ENCODE assay signal across 9 mouse cellular contexts in genomic region chr2:155817301-155818245, GRCm38 (mm10). TPM values are rescaled to one million over a fixed set of nuclear protein-coding genes. Genes with fewer than 3 reads are reported as not detected.
DNase-seq lines count a peak whose midpoint lies in the region; ATAC-seq and TF ChIP-seq lines count a peak whose summit lies in the region.
"Had no signal": no experiment of that assay in that cellular context is flagged by ENCODE, and none has a peak within 500 bp of the region (broad histone marks: within the 10 kb centered on the region; RNA-seq: fewer than 3 reads in every experiment).

No protein-coding gene starts in this region.

- H3K9ac ChIP-seq in liver, embryonic 12.5 days = peak overlapping the region; percentile 84; the same call in 1 of the 2 replicates

- H3K27ac ChIP-seq in layer of hippocampus, adult 2 months = peak overlapping the region; percentile 94
- no peak overlapping the region for H3K27ac ChIP-seq in liver, embryonic 12.5 days

- peaks cover 34% of the 10 kb centered on the region for H3K36me3 ChIP-seq in liver, embryonic 12.5 days

- H3K4me2 ChIP-seq in liver, embryonic 12.5 days = peak overlapping the region; percentile 98

- intact Hi-C loops in gastrocnemius, postnatal 36 days (cut with DNase I) = loop anchor here (10.0 kb wide), 1 partner anchor 123 kb away; the partner anchor contains the start of gene Trpc4ap

- no peak for ATAC-seq in liver, embryonic 12.5 days

- H3K9me3 ChIP-seq in liver, embryonic 12.5 days (replicated peaks) = no peaks in the 10 kb centered on the region
- H3K9me3 ChIP-seq: midbrain, embryonic 12.5 days had no signal

- WGBS in liver, embryonic 12.5 days (ENCODE audit: insufficient replicate concordance) = 70% methylated on average over 10 of the region's 10 CpGs

- TF ChIP-seq CTCF in layer of hippocampus, adult 2 months (conservative IDR thresholded peaks at IDR 0.05) = no peak

- no peaks in the 10 kb centered on the region for H3K27me3 ChIP-seq in liver, embryonic 12.5 days (replicated peaks)
- H3K27me3 ChIP-seq: midbrain, embryonic 12.5 days had no signal

- no peak for DNase-seq in layer of hippocampus, adult 2 months (ENCODE audit: low spot score in 2 of 2)
- DNase-seq in layer of hippocampus, adult 11-12 months (ENCODE audit: low spot score) = no peak
- peak; percentile 84 for DNase-seq in adrenal gland, adult 8-10 months
- DNase-seq in gastrocnemius, postnatal 36 days = peak; percentile 51 to 65
- no peak for DNase-seq in frontal cortex, postnatal 14 days (ENCODE audit: low spot score in 2 of 2)
- no peak for DNase-seq in left cerebral cortex, adult 11 months (ENCODE audit: low spot score)
- no peak for DNase-seq in retina, postnatal 1 day

- peaks cover 26% of the 10 kb centered on the region for H3K4me1 ChIP-seq in liver, embryonic 12.5 days

- peak overlapping the region; percentile 95 for H3K4me3 ChIP-seq in layer of hippocampus, adult 2 months
- H3K4me3 ChIP-seq in liver, embryonic 12.5 days = peak overlapping the region; percentile 86; the same call in 1 of the 2 replicates

RNA-seq across cellular contexts. Expression of gene BC029722, which starts 1.7 kb away (rescaled TPM):
- 10 to 100 TPM; 52.2 to 52.8 TPM for total RNA-seq in layer of hippocampus, adult 2 months (2021)
- total RNA-seq in adrenal gland, adult 8-10 months (2022) = 100 to 1,000 TPM; 285 to 331 (median 289) TPM
- 10 to 100 TPM; 22.3 to 23.2 TPM for total RNA-seq in gastrocnemius, postnatal 36 days (2021)
- polyA plus RNA-seq in liver, embryonic 12.5 days (2016; fragmentation: Nextera tagmentation; extraction: Ambion mirVana) = 6.0 and 6.6 TPM in 2 replicates

RNA-seq across cellular contexts. Expression of gene Eif6, which starts 9.2 kb away (rescaled TPM):
- 10 to 100 TPM; 61.7 to 65.1 TPM for total RNA-seq in layer of hippocampus, adult 2 months (2021)
- 100 to 1,000 TPM; 139 to 179 (median 160) TPM for total RNA-seq in adrenal gland, adult 8-10 months (2022)
- total RNA-seq in gastrocnemius, postnatal 36 days (2021) = 10 to 100 TPM; 36.1 to 45.9 TPM
- polyA plus RNA-seq in liver, embryonic 12.5 days (2016; fragmentation: Nextera tagmentation; extraction: Ambion mirVana) = 186 and 198 TPM in 2 replicates

RNA-seq across cellular contexts. Expression of gene Fam83c, which starts 17.1 kb away (rescaled TPM):
- not detected for total RNA-seq in layer of hippocampus, adult 2 months (2021)
- under 1 TPM in 3 of 4 experiments, not detected in 1; 0.06 to 0.15 (median 0.10) TPM for total RNA-seq in adrenal gland, adult 8-10 months (2022)
- total RNA-seq in gastrocnemius, postnatal 36 days (2021) = not detected
- polyA plus RNA-seq in liver, embryonic 12.5 days (2016; fragmentation: Nextera tagmentation; extraction: Ambion mirVana) = 0.04 and 0.07 TPM in 2 replicates

RNA-seq across cellular contexts. Expression of gene Mmp24, which starts 42.4 kb away (rescaled TPM):
- 10 to 100 TPM; 36.8 to 38.5 TPM for total RNA-seq in layer of hippocampus, adult 2 months (2021)
- total RNA-seq in adrenal gland, adult 8-10 months (2022) = 1 to 10 TPM; 1.2 to 4.5 (median 2.6) TPM
- not detected for total RNA-seq in gastrocnemius, postnatal 36 days (2021)
- 0.04 TPM in 1 of 2 replicates, not detected in the other for polyA plus RNA-seq in liver, embryonic 12.5 days (2016; fragmentation: Nextera tagmentation; extraction: Ambion mirVana)

Comparison
In these comparisons a context has a peak if more than half of its experiments do, and no peak if none do; other contexts are left out.
1. DNase-seq: peak in adrenal gland, adult 8-10 months (single experiment) and gastrocnemius, postnatal 36 days (2 of 2); none in layer of hippocampus, adult 2 months (0 of 2), layer of hippocampus, adult 11-12 months (single experiment), frontal cortex, postnatal 14 days (0 of 2), left cerebral cortex, adult 11 months (single experiment) and retina, postnatal 1 day (single experiment).
2. RNA of gene BC029722, which starts 1.7 kb away (total RNA-seq): 285 to 331 TPM in adrenal gland, adult 8-10 months; 52.2 to 52.8 TPM in layer of hippocampus, adult 2 months and 22.3 to 23.2 TPM in gastrocnemius, postnatal 36 days; every median in the first group is over 4 times any median in the second.